Mouse (Mus musculus) induced T-regulatory cell, adult 2 months (primary cell): ENCODE measurements around the gene Zfp273.
"Not testable (repeated sequence)": the region's sequence is repeated elsewhere in the genome, so short reads cannot be mapped to it uniquely, and the experiment has no call there.

ENCODE experiments used
- DNase-seq: peaks from one replicate; pipeline ENCODE4 v3.0.0-alpha.2; 2012; ENCODE audit warnings: low read depth

Gene Zfp273

GRCm38 (mm10) chr13:67867899-67868298, 54.4 kb downstream of the Zfp273 start:
- DNase-seq: peak; percentile 8

- not testable (repeated sequence) for DNase-seq
These were observed 62.6 kb downstream of the Zfp273 start for GRCm38 (mm10) chr13:67876049-67876698.
